Mouse (Mus musculus): Measurements from ENCODE around the gene Mylip. TPM values are rescaled to one million over a fixed set of nuclear protein-coding genes. Genes with fewer than 3 reads are reported as not detected.
A peak's percentile ranks its signal among the peaks of the same experiment; 100 is the strongest.

Mylip gene
- total RNA-seq, 2 experiments from 2014 or later, result 8.3 to 18.5 TPM

DNA sequence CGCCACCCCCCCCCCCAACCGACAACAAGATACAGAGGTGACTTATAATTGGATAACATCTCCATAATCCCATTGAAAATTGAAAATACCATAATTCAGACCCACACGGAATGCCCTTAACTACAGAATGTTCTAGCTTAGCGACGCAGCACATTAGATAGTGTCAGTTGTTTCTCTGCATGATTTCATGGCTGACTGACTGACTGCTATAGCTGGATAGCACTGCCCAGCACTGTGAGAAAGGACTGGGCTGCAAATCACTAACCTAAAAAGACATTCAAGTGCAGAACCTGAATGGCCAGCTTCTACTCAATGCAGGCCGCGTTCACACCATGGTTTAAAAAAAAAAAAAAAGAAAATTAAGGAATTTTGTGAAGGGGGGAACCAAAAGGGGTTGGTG, 62.9 kb downstream of the Mylip start:
- no peak for DNase-seq
- TF ChIP-seq CTCF (IDR thresholded peaks at IDR 0.05), result no peak
- H3K4me3 ChIP-seq, result no peak overlapping the region
- intact Hi-C loops (cut with DNase I), result no loop called here
- H3K27ac ChIP-seq, result peak overlapping the region; percentile 46

DNA sequence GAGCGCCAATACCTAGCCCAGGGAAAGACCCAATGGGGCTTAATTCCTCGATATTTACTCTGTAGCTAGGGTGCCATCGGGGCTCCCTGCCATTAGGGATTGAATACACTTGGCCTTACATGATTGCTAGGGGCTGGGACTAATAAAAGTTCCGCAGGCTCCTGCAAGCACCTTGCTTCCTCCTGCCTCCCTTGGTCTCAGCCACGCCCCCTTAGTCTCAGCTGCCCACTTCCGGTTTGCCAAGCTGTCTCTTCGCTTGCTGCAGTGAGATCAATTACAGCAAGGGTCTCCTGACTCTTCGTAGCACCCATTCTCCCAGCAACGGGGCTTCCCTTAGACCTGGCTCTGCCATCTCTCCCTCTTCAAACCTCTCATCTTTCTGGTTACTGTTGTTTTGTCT, 63.5 kb downstream of the Mylip start:
- intact Hi-C loops (cut with DNase I), result no loop called here
- Histone ChIP-seq H3K27ac (peak overlapping the region; percentile 31; the same call in 1 of the 2 replicates), H3K4me3 (no peak overlapping the region)
- TF ChIP-seq CTCF (IDR thresholded peaks at IDR 0.05), result no peak
- no peak for DNase-seq

DNA sequence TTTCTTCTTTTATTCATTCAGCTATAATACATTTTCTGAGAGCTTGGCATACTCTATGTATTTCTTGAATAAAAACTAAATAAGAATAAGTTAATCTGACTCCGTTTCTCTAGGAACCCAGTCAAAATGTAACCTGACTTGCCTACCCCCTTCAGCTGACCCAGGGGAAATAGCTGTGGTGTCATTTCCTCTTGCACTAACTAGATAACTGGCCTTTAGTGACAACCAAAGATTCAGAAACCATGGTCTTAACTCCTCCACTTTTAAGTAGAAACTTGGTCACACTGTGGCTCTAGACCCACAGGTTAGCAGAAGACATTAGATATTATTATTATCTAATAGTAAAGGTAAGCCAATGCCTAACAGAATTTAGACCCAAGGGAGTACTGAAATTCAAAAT, 64.5 kb downstream of the Mylip start:
- TF ChIP-seq CTCF (IDR thresholded peaks at IDR 0.05), result no peak
- DNase-seq, result no peak
- peak overlapping the region; percentile 76 for H3K27ac ChIP-seq
- H3K4me3 ChIP-seq, result no peak overlapping the region
- intact Hi-C loops (cut with DNase I), result no loop called here

DNA sequence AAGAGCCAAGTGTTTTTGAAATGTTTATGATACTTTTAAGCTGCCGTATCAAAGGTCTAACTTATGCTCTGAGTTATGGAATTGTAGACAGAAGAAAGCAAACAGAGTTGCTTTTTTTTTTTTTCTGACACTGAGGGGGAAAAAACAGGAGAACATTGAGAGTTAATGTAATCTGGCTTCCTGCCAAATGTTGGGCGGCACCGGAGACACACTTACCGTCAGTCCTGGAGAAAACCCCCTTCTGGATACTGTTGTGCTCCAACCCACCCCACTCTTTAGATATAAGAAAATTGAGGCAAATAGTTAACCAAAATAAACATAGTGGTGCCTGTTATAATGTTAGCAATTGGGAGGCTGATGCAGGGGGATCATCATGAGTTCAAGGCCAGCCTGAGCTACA, 65.1 kb downstream of the Mylip start:
- Histone ChIP-seq H3K4me3 (no peak overlapping the region; the same call in 1 of the 2 replicates), H3K27ac (peak overlapping the region; percentile 76)
- intact Hi-C loops (cut with DNase I), result no loop called here
- TF ChIP-seq CTCF (IDR thresholded peaks at IDR 0.05), result no peak
- no peak for DNase-seq

DNA sequence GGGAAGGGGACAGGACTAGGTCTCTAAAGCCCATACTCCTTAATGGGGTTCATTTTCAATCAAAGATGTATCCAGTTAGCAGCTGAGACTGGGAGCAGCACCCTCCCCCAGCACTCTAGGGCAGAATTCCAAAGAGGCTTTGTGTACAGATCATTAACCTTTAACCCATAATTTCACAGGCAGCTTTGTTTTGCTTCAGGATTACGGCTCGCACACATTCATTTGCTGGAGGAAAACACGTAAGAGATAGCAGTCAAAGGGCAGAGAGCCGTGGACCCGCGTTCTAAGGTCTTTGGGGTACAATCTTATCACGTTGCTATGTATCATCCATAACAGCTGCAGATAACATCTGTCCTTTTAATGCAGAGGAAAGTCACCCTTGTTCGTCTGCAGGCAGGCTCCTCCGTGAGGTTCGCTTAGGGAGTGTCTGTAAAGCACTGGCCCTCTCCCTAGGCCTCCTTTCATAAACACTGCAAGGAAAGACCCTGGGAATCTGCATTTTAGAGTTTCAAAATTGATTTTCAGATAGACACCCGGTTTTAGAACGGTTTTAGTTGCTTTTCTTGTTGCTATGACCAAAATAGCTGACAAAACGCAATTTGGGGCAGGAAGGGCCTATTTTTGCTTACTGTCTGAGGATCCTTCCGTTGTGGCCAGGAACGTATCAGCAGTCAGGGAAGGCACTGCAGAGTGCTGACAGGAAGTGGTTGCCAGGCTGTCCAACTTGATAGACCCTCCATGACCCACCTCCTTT, 65.7 kb downstream of the Mylip start:
- Histone ChIP-seq H3K4me3 (peak overlapping the region; percentile 33), H3K27ac (peak overlapping the region; percentile 76)
- TF ChIP-seq CTCF (IDR thresholded peaks at IDR 0.05), result no peak
- DNase-seq, result no peak
- intact Hi-C loops (cut with DNase I), result no loop called here

DNA sequence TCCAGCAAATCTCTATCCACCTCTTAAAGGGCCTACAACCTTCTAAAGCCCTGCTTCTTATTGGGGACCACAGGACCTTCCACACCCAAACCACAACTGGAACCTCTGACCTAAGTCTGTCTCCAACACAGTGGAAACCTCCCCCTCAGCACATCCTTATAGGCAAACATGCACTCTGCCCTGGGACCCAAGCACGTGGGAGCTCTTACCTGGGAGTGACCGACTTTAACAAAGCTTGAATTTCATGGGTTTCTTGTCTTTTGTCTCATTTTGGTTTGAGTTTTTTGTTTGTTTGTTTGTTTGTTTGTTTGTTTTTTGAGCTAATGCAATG, 66.3 kb downstream of the Mylip start:
- H3K4me3 ChIP-seq, result no peak overlapping the region
- no peak for DNase-seq
- TF ChIP-seq CTCF (IDR thresholded peaks at IDR 0.05), result no peak
- intact Hi-C loops (cut with DNase I), result no loop called here
- H3K27ac ChIP-seq, result peak overlapping the region; percentile 76

DNA sequence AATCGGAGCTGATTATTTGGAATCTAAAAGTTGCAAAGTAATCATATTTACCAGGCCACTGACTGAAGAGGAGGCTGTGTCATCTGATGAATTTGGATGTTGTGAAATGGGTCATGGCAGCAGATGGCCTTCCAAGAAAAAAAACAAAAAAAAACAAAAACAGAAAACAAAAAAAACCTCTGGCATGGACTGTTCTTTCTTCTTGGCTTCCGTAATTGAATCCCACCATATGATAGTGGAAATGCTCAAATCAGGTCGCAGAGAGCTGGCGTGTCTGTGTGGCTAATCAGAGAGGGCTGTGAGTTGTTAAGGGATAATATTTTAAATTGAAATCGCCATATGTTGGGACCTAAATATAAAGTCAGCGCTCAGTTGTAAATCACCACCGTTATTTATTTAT, 67.9 kb downstream of the Mylip start:
- intact Hi-C loops (cut with DNase I), result no loop called here
- no peak overlapping the region for H3K27ac ChIP-seq
- H3K4me3 ChIP-seq, result no peak overlapping the region
- TF ChIP-seq CTCF (IDR thresholded peaks at IDR 0.05), result no peak
- DNase-seq, result no peak

DNA sequence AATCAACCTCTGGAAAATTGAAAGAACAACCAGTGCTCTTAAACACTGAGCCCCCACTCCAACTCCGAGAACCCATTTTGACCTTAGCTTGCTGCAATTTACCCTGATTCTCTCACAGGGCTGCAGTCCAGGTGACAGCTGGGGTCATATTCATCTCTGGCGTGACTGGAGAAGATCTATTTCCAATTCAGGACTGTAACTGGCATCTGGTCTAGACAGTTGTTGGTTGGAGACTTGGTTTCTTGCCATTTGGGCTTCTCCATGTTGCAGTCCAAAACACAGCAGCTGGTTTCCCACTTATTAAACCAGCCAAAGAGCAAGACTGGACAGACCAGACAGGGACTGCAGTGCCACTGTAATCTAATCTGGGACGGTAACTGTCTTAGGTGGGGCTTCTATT, 70.6 kb downstream of the Mylip start:
- Histone ChIP-seq H3K4me3 (no peak overlapping the region), H3K27ac (no peak overlapping the region)
- intact Hi-C loops (cut with DNase I), result no loop called here
- TF ChIP-seq CTCF (IDR thresholded peaks at IDR 0.05), result no peak
- peak; percentile 41 for DNase-seq

DNA sequence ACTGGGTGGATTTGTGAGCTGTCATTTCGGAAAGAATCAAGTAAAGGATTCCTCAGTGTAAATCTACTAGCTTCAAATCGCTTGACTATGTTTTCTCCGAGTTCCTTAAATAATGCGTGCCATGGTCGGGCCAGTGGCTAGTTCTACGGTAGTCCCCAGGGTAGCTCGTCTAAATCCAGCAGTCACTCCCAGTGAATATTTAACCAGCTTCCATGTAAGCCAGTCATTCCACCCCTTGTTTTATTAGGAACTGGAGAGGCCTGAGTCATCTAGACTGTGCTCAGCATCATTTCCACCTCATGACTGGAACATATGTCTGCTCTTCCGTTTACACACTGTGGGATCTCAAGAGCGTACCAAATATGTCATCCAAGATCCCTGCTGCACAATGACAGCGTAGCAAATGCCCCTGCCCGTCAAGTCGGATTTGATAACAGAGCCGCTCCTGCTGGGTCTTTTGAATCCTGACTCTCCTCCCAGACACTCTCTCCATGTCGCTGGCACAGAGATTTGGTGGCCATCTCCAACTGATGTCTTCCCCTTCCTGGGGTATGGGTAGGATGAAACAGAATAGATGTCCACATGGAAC, 71.9 kb downstream of the Mylip start:
- intact Hi-C loops (cut with DNase I), result no loop called here
- no peak overlapping the region for H3K4me3 ChIP-seq

More for the DNA sequence above, 71.9 kb downstream of the Mylip start:
- no peak for TF ChIP-seq CTCF (IDR thresholded peaks at IDR 0.05)
- H3K27ac ChIP-seq, result no peak overlapping the region
- no peak for DNase-seq

Other genes starting within 250 kb of the Mylip start
- 100 to 1,000 TPM; 152 to 185 TPM for gene Gmpr, start 117.7 kb downstream of the Mylip start, total RNA-seq (2021)